Mouse (Mus musculus) bone marrow macrophage, adult 2 months (primary cell): ENCODE results near the gene Zkscan3.

Experiments used
- CTCF ChIP-seq: IDR thresholded peaks from 2 replicates; pipeline ENCODE4 v1.5.1; 2012; ENCODE audit warnings: low read depth, mild to moderate bottlenecking, low read length, moderate library complexity
- POLR2A ChIP-seq: IDR thresholded peaks from 2 replicates; pipeline ENCODE4 v1.6.1; 2012; ENCODE audit warnings: mild to moderate bottlenecking, low read depth, low read length, borderline replicate concordance

DNA sequence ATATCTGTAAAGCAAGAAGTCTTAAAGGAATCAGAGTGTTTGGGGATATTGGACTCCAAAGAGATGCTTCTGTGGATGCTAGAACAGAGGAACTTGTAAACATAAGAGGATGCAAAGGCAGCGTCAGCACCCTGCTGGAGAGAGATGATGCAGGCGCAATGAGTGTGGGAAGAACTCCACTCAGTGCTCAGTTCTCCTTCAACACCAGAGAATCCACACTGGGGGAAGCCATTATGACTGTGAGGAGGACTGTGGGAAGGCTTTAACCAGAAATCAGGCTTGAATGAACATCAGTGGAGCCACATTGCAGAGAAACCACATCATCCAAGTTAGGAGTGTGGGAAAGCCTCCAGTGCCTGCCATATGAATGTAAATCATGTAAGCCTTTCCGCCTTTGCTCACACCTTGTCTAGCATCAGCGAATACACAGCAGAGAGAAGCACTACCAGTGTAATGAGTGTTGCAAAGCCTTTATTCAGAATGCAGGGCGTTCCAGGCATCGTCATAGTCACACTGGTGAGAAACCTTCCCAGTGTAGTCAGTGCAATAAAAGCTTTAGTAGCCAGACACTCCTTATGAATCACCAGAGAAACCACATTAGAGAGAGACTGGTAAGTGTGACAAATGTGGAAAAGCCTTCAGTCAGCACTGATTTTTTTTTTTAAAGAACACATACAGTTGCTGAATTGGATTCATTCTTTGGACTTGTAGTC is 14.9 kb upstream of the Zkscan3 start:
- TF ChIP-seq POLR2A, result no peak
- no peak for TF ChIP-seq CTCF
